Mouse (Mus musculus): ENCODE data around the gene Katnb1.

GRCm38 (mm10) chr8:95076151-95076550, 4.8 kb upstream of the Katnb1 start:
- no peak for TF ChIP-seq CTCF (IDR thresholded peaks at IDR 0.05; ENCODE audit: low read depth)
- TF ChIP-seq EP300 (IDR thresholded peaks at IDR 0.05; ENCODE audit: low read depth) = no peak

Data from liver, postnatal 0 days (tissue).